Mouse (Mus musculus) MEL (cell line): Measurements from ENCODE around the gene Car15.

Experiments
- CTCF ChIP-seq, 3 experiments: IDR thresholded peaks in 2 of 3; conservative IDR thresholded peaks in 1 of 3; 2 replicates each; pipeline ENCODE4 v1.5.1; 2011 to 2012; ENCODE audit warnings: low read length in 3 of 3, low read depth in 2 of 3, mild to moderate bottlenecking in 2 of 3, improper control_type of control experiment in 1 of 3, inconsistent platforms in 1 of 3, mixed read lengths in 1 of 3, moderate library complexity in 1 of 3; ENCODE audit not compliant: control insufficient read depth in 1 of 3, insufficient read depth in 1 of 3, poor library complexity in 1 of 3, severe bottlenecking in 1 of 3
- EP300 ChIP-seq, 2 experiments: IDR thresholded peaks; 2 replicates each; pipeline ENCODE4 v1.6.1; 2011; ENCODE audit warnings: improper control_type of control experiment in 2 of 2, low read length in 2 of 2, low read depth in 1 of 2, mild to moderate bottlenecking in 1 of 2
- GABPA ChIP-seq: IDR thresholded peaks from 2 replicates; pipeline ENCODE4 v1.6.1; 2012; ENCODE audit warnings: low read depth, mild to moderate bottlenecking, inconsistent platforms, low read length, improper control_type of control experiment, moderate library complexity
- JUND ChIP-seq: IDR thresholded peaks from 2 replicates; pipeline ENCODE4 v1.6.1; 2011; ENCODE audit warnings: low read depth, mild to moderate bottlenecking, improper control_type of control experiment, low read length
- MEF2A ChIP-seq: IDR thresholded peaks from 2 replicates; pipeline ENCODE4 v1.6.1; 2014; ENCODE audit warnings: low read depth, mild to moderate bottlenecking, inconsistent platforms, low read length, improper control_type of control experiment; ENCODE audit not compliant: poor library complexity, insufficient replicate concordance, severe bottlenecking; ENCODE audit errors: extremely low read depth
- MXI1 ChIP-seq: IDR thresholded peaks from 2 replicates; pipeline ENCODE4 v1.6.1; 2011; ENCODE audit warnings: mild to moderate bottlenecking, low read depth, low read length, improper control_type of control experiment
- POLR2A ChIP-seq, 2 experiments: IDR thresholded peaks; 2 replicates each; pipeline ENCODE4 v1.6.1; 2011 to 2012; ENCODE audit warnings: low read length in 2 of 2, mild to moderate bottlenecking in 2 of 2, control low read depth in 1 of 2, improper control_type of control experiment in 1 of 2, low read depth in 1 of 2, moderate library complexity in 1 of 2; ENCODE audit not compliant: control insufficient read depth in 1 of 2, insufficient read depth in 1 of 2, poor library complexity in 1 of 2
- POLR2AphosphoS2 ChIP-seq: IDR thresholded peaks from 2 replicates; pipeline ENCODE4 v1.6.1; 2011; ENCODE audit warnings: low read length, improper control_type of control experiment
- TAL1 ChIP-seq: IDR thresholded peaks from 2 replicates; pipeline ENCODE4 v1.6.1; 2012; ENCODE audit warnings: mild to moderate bottlenecking, inconsistent platforms, low read length, moderate library complexity, mixed read lengths
- USF2 ChIP-seq, 2 experiments: IDR thresholded peaks; 2 replicates each; pipeline ENCODE4 v1.6.1; 2011 to 2012; ENCODE audit warnings: improper control_type of control experiment in 2 of 2, low read length in 2 of 2, borderline replicate concordance in 1 of 2, inconsistent platforms in 1 of 2, low read depth in 1 of 2, mild to moderate bottlenecking in 1 of 2; ENCODE audit not compliant: insufficient read depth in 1 of 2
- ZC3H11A ChIP-seq: IDR thresholded peaks from 2 replicates; pipeline ENCODE4 v1.6.1; 2012; ENCODE audit warnings: low read depth, mild to moderate bottlenecking, inconsistent platforms, low read length, improper control_type of control experiment
- ZMIZ1 ChIP-seq: IDR thresholded peaks from 2 replicates; pipeline ENCODE4 v1.6.1; 2012; ENCODE audit warnings: low read depth, mild to moderate bottlenecking, inconsistent platforms, low read length, improper control_type of control experiment, moderate library complexity

DNA sequence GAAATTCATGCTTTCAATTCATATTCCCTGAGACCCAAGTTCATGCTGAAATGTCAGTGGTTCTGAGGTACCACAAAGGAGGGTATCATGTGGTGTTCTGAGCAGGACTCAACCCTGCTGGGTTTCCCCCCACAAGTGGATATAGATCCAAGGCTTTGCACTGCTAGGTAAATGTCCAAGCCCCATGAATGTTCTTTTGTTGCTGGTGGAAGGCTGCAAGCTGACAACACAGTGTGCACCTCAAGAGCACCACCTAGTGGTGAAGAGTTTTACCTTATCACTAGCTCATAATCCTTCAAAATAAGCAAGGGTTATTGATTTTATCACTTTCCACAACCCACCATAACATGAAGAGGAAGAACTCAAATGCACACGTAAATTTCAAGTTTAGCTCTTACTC, 10.8 kb upstream of the Car15 start:
- no peak for TF ChIP-seq MXI1
- no peak for TF ChIP-seq EP300 (IDR thresholded peaks at IDR 0.05; ENCODE audit: low read depth in 1 of 2, low read length in 2 of 2)
- no peak for TF ChIP-seq POLR2A (IDR thresholded peaks at IDR 0.05; ENCODE audit: control insufficient read depth in 1 of 2, insufficient read depth in 1 of 2, low read depth in 1 of 2, low read length in 2 of 2, poor library complexity in 1 of 2)
- TF ChIP-seq JUND, result no peak
- TF ChIP-seq POLR2AphosphoS2, result no peak
- 0 out of 2 replicates have a peak, but pooled peaks have one; percentile 29 for TF ChIP-seq ZC3H11A
- peak; percentile 63 to 92 (median 81) for TF ChIP-seq CTCF (IDR thresholded peaks at IDR 0.05 in 2 of 3, conservative IDR thresholded peaks at IDR 0.05 in 1 of 3; ENCODE audit: control insufficient read depth in 1 of 3, insufficient read depth in 1 of 3, low read depth in 2 of 3, low read length in 3 of 3, poor library complexity in 1 of 3, severe bottlenecking in 1 of 3)
- no peak for TF ChIP-seq USF2 (IDR thresholded peaks at IDR 0.05; ENCODE audit: borderline replicate concordance in 1 of 2, insufficient read depth in 1 of 2, low read depth in 1 of 2, low read length in 2 of 2)
- TF ChIP-seq TAL1, result no peak
- TF ChIP-seq GABPA, result no peak
- no peak for TF ChIP-seq ZMIZ1
- TF ChIP-seq MEF2A, result no peak
